In genomic region chr5:115302190-115302589, GRCm38 (mm10) we compare ENCODE assay signal across 8 mouse cellular contexts. TPM values are rescaled to one million over a fixed set of nuclear protein-coding genes. Genes with fewer than 3 reads are reported as not detected.
DNase-seq lines count a peak whose midpoint lies in the region; ATAC-seq and TF ChIP-seq lines count a peak whose summit lies in the region.
"Not testable (repeated sequence)": the region's sequence is repeated elsewhere in the genome, so short reads cannot be mapped to it uniquely, and the experiment has no call there.

No protein-coding gene starts in this region.

- peak overlapping the region; percentile 78 for H3K4me2 ChIP-seq in embryonic facial prominence, embryonic 13.5 days
- peak overlapping the region; percentile 65 for H3K4me2 ChIP-seq in hindbrain, embryonic 12.5 days (replicated peaks)
- H3K4me2 ChIP-seq in limb, embryonic 12.5 days, result peak overlapping the region; percentile 65
- H3K4me2 ChIP-seq in liver, embryonic 16.5 days (ENCODE audit: low read depth, low read length), result peak overlapping the region; percentile 83
- H3K4me2 ChIP-seq in midbrain, embryonic 14.5 days (ENCODE audit: low read length), result peak overlapping the region; percentile 87
- H3K4me2 ChIP-seq in neural tube, embryonic 14.5 days (ENCODE audit: low read depth, low read length), result peak overlapping the region; percentile 75; the same call in 1 of the 2 replicates

- peak; percentile 85 for DNase-seq in heart, adult 11 months
- not testable (repeated sequence) for DNase-seq in midbrain, embryonic 14.5 days

- TF ChIP-seq CTCF in ES-Bruce4 (IDR thresholded peaks at IDR 0.05; ENCODE audit: low read depth, low read length), result not testable (repeated sequence)

- not testable (repeated sequence) for H3K9me3 ChIP-seq in ES-Bruce4 (replicated peaks; ENCODE audit: control insufficient read depth, insufficient read depth, low read length, poor library complexity, severe bottlenecking); embryonic facial prominence, embryonic 13.5 days; hindbrain, embryonic 12.5 days (replicated peaks); limb, embryonic 12.5 days; liver, embryonic 16.5 days (replicated peaks; ENCODE audit: control insufficient read depth, low read length); midbrain, embryonic 14.5 days (ENCODE audit: control insufficient read depth, low read length); neural tube, embryonic 14.5 days (ENCODE audit: control insufficient read depth, low read length)

- not testable (repeated sequence) for H3K27me3 ChIP-seq in ES-Bruce4 (ENCODE audit: control insufficient read depth, insufficient read depth, low read length, poor library complexity, severe bottlenecking); embryonic facial prominence, embryonic 13.5 days; hindbrain, embryonic 12.5 days; limb, embryonic 12.5 days; liver, embryonic 16.5 days (ENCODE audit: control insufficient read depth, insufficient read depth, low read depth, low read length); midbrain, embryonic 14.5 days (ENCODE audit: control insufficient read depth, insufficient read depth, low read length); neural tube, embryonic 14.5 days (ENCODE audit: control insufficient read depth, insufficient read depth, low read length)

- ATAC-seq in embryonic facial prominence, embryonic 13.5 days (ENCODE audit: insufficient number of reproducible peaks, insufficient read depth, low FRiP score, low TSS enrichment, low read depth); hindbrain, embryonic 12.5 days (ENCODE audit: low FRiP score); limb, embryonic 12.5 days (ENCODE audit: insufficient number of reproducible peaks, insufficient read depth, low FRiP score, low TSS enrichment, low read depth); liver, embryonic 16.5 days (ENCODE audit: low read depth); midbrain, embryonic 14.5 days (ENCODE audit: low FRiP score, low TSS enrichment); neural tube, embryonic 14.5 days (ENCODE audit: low read depth): not testable (repeated sequence)

- TF ChIP-seq EP300 in ES-Bruce4 (IDR thresholded peaks at IDR 0.05; ENCODE audit: insufficient read depth, low read depth, low read length), result not testable (repeated sequence)

- 82% methylated on average over 6 of the region's 7 CpGs for WGBS in embryonic facial prominence, embryonic 13.5 days
- WGBS in hindbrain, embryonic 12.5 days, result 74% methylated on average over 6 of the region's 7 CpGs
- 87% methylated on average over 7 of the region's 7 CpGs for WGBS in limb, embryonic 12.5 days
- 60% methylated on average over 7 of the region's 7 CpGs for WGBS in liver, embryonic 16.5 days (ENCODE audit: insufficient replicate concordance)
- WGBS in midbrain, embryonic 14.5 days, result 79% methylated on average over 4 of the region's 7 CpGs
- 75% methylated on average over 3 of the region's 7 CpGs for WGBS in neural tube, embryonic 14.5 days

- not testable (repeated sequence) for TF ChIP-seq POLR2A in ES-Bruce4 (IDR thresholded peaks at IDR 0.05; ENCODE audit: insufficient read depth, low read length)

- not testable (repeated sequence) for H3K27ac ChIP-seq in ES-Bruce4 (ENCODE audit: insufficient read depth, low read length); embryonic facial prominence, embryonic 13.5 days; hindbrain, embryonic 12.5 days; limb, embryonic 12.5 days; midbrain, embryonic 14.5 days (replicated peaks; ENCODE audit: low read depth, low read length); neural tube, embryonic 14.5 days (ENCODE audit: low read depth, low read length)
- H3K27ac ChIP-seq in liver, embryonic 16.5 days (ENCODE audit: low read length), result peak overlapping the region; percentile 71; the same call in 1 of the 2 replicates

- peaks cover 19% of the 10 kb centered on the region for H3K36me3 ChIP-seq in ES-Bruce4 (ENCODE audit: control insufficient read depth, insufficient read depth, low read length, poor library complexity, severe bottlenecking)
- H3K36me3 ChIP-seq in embryonic facial prominence, embryonic 13.5 days, result peaks cover 20% of the 10 kb centered on the region
- peaks cover 19% of the 10 kb centered on the region for H3K36me3 ChIP-seq in hindbrain, embryonic 12.5 days
- H3K36me3 ChIP-seq in limb, embryonic 12.5 days, result peaks cover 24% of the 10 kb centered on the region
- H3K36me3 ChIP-seq in liver, embryonic 16.5 days (ENCODE audit: control insufficient read depth, insufficient read depth), result peaks cover 17% of the 10 kb centered on the region
- peaks cover 20% of the 10 kb centered on the region for H3K36me3 ChIP-seq in midbrain, embryonic 14.5 days (ENCODE audit: control insufficient read depth, insufficient read depth, low read length)
- H3K36me3 ChIP-seq in neural tube, embryonic 14.5 days (ENCODE audit: control insufficient read depth, insufficient read depth, low read length), result peaks cover 11% of the 10 kb centered on the region

- H3K4me1 ChIP-seq in ES-Bruce4 (ENCODE audit: control insufficient read depth, insufficient read depth, low read length), result not testable (repeated sequence)
- H3K4me1 ChIP-seq in embryonic facial prominence, embryonic 13.5 days, result peaks cover 31% of the 10 kb centered on the region
- H3K4me1 ChIP-seq in hindbrain, embryonic 12.5 days, result peaks cover 25% of the 10 kb centered on the region
- peaks cover 29% of the 10 kb centered on the region for H3K4me1 ChIP-seq in limb, embryonic 12.5 days (replicated peaks)
- H3K4me1 ChIP-seq in liver, embryonic 16.5 days (ENCODE audit: control insufficient read depth, low read depth, low read length), result peaks cover 28% of the 10 kb centered on the region
- H3K4me1 ChIP-seq in midbrain, embryonic 14.5 days (ENCODE audit: control insufficient read depth, insufficient read depth, low read length), result peaks cover 19% of the 10 kb centered on the region
- peaks cover 18% of the 10 kb centered on the region for H3K4me1 ChIP-seq in neural tube, embryonic 14.5 days (ENCODE audit: control insufficient read depth, insufficient read depth, low read length)

- H3K4me3 ChIP-seq in ES-Bruce4 (ENCODE audit: low read depth, low read length); hindbrain, embryonic 12.5 days; limb, embryonic 12.5 days (replicated peaks); midbrain, embryonic 14.5 days (replicated peaks; ENCODE audit: low read depth, low read length); neural tube, embryonic 14.5 days (ENCODE audit: low read depth, low read length): not testable (repeated sequence)
- H3K4me3 ChIP-seq in embryonic facial prominence, embryonic 13.5 days, result peak overlapping the region; percentile 90; the same call in 1 of the 2 replicates
- H3K4me3 ChIP-seq in liver, embryonic 16.5 days (ENCODE audit: low read depth, low read length), result peak overlapping the region; percentile 89; the same call in 1 of the 2 replicates

- peak overlapping the region; percentile 45; the same call in 1 of the 2 replicates for H3K9ac ChIP-seq in ES-Bruce4 (ENCODE audit: low read depth, poor library complexity, severe bottlenecking)
- H3K9ac ChIP-seq in embryonic facial prominence, embryonic 13.5 days; hindbrain, embryonic 12.5 days; limb, embryonic 12.5 days (replicated peaks); midbrain, embryonic 14.5 days (replicated peaks; ENCODE audit: low read length); neural tube, embryonic 14.5 days (replicated peaks; ENCODE audit: low read depth, low read length): not testable (repeated sequence)
- peak overlapping the region; percentile 64 for H3K9ac ChIP-seq in liver, embryonic 16.5 days (ENCODE audit: low read depth, low read length)

RNA-seq across cellular contexts. Expression of gene Dynll1, which starts 1.4 kb away (rescaled TPM):
- polyA plus RNA-seq in ES-Bruce4 (2011; ENCODE audit: insufficient read depth, insufficient read length, low read depth, missing spikeins), result 556 and 609 TPM in 2 replicates
- polyA plus RNA-seq in embryonic facial prominence, embryonic 13.5 days (2015; fragmentation: Nextera tagmentation; extraction: Ambion mirVana), result 1,732 and 1,829 TPM in 2 replicates
- polyA plus RNA-seq in hindbrain, embryonic 12.5 days (2016; fragmentation: Nextera tagmentation; extraction: Ambion mirVana), result 1,295 and 1,383 TPM in 2 replicates
- polyA plus RNA-seq in limb, embryonic 12.5 days (2016; fragmentation: Nextera tagmentation; extraction: Ambion mirVana), result 1,818 and 1,898 TPM in 2 replicates
- 470 and 491 TPM in 2 replicates for polyA plus RNA-seq in liver, embryonic 16.5 days (2015; fragmentation: Nextera tagmentation; extraction: Ambion mirVana)
- polyA plus RNA-seq in midbrain, embryonic 14.5 days (2014; fragmentation: Nextera tagmentation; extraction: Ambion mirVana), result 1,201 and 1,312 TPM in 2 replicates
- polyA plus RNA-seq in neural tube, embryonic 14.5 days (2014; fragmentation: Nextera tagmentation; extraction: Ambion mirVana), result 1,143 and 1,163 TPM in 2 replicates

RNA-seq across cellular contexts. Expression of gene Coq5, which starts 22.7 kb away (rescaled TPM):
- polyA plus RNA-seq in ES-Bruce4 (2011; ENCODE audit: insufficient read depth, insufficient read length, low read depth, missing spikeins), result 28.3 and 35.9 TPM in 2 replicates
- polyA plus RNA-seq in embryonic facial prominence, embryonic 13.5 days (2015; fragmentation: Nextera tagmentation; extraction: Ambion mirVana), result 42.5 and 43.2 TPM in 2 replicates
- polyA plus RNA-seq in hindbrain, embryonic 12.5 days (2016; fragmentation: Nextera tagmentation; extraction: Ambion mirVana), result 48.1 and 51.3 TPM in 2 replicates
- 39.0 and 44.0 TPM in 2 replicates for polyA plus RNA-seq in limb, embryonic 12.5 days (2016; fragmentation: Nextera tagmentation; extraction: Ambion mirVana)
- 25.2 and 26.7 TPM in 2 replicates for polyA plus RNA-seq in liver, embryonic 16.5 days (2015; fragmentation: Nextera tagmentation; extraction: Ambion mirVana)
- polyA plus RNA-seq in midbrain, embryonic 14.5 days (2014; fragmentation: Nextera tagmentation; extraction: Ambion mirVana), result 49.6 and 50.0 TPM in 2 replicates
- 58.5 and 61.8 TPM in 2 replicates for polyA plus RNA-seq in neural tube, embryonic 14.5 days (2014; fragmentation: Nextera tagmentation; extraction: Ambion mirVana)

RNA-seq across cellular contexts. Expression of gene Srsf9, which starts 24.8 kb away (rescaled TPM):
- polyA plus RNA-seq in ES-Bruce4 (2011; ENCODE audit: insufficient read depth, insufficient read length, low read depth, missing spikeins), result 107 and 111 TPM in 2 replicates
- polyA plus RNA-seq in embryonic facial prominence, embryonic 13.5 days (2015; fragmentation: Nextera tagmentation; extraction: Ambion mirVana), result 343 and 378 TPM in 2 replicates
- polyA plus RNA-seq in hindbrain, embryonic 12.5 days (2016; fragmentation: Nextera tagmentation; extraction: Ambion mirVana), result 306 and 309 TPM in 2 replicates
- 444 and 480 TPM in 2 replicates for polyA plus RNA-seq in limb, embryonic 12.5 days (2016; fragmentation: Nextera tagmentation; extraction: Ambion mirVana)
- 59.2 and 64.0 TPM in 2 replicates for polyA plus RNA-seq in liver, embryonic 16.5 days (2015; fragmentation: Nextera tagmentation; extraction: Ambion mirVana)
- polyA plus RNA-seq in midbrain, embryonic 14.5 days (2014; fragmentation: Nextera tagmentation; extraction: Ambion mirVana), result 132 and 150 TPM in 2 replicates
- polyA plus RNA-seq in neural tube, embryonic 14.5 days (2014; fragmentation: Nextera tagmentation; extraction: Ambion mirVana), result 123 and 140 TPM in 2 replicates

RNA-seq across cellular contexts. Expression of gene Rnf10, which starts 29.5 kb away (rescaled TPM):
- polyA plus RNA-seq in ES-Bruce4 (2011; ENCODE audit: insufficient read depth, insufficient read length, low read depth, missing spikeins), result 180 and 185 TPM in 2 replicates
- 129 and 136 TPM in 2 replicates for polyA plus RNA-seq in embryonic facial prominence, embryonic 13.5 days (2015; fragmentation: Nextera tagmentation; extraction: Ambion mirVana)
- polyA plus RNA-seq in hindbrain, embryonic 12.5 days (2016; fragmentation: Nextera tagmentation; extraction: Ambion mirVana), result 197 and 202 TPM in 2 replicates
- 174 and 184 TPM in 2 replicates for polyA plus RNA-seq in limb, embryonic 12.5 days (2016; fragmentation: Nextera tagmentation; extraction: Ambion mirVana)
- 111 and 137 TPM in 2 replicates for polyA plus RNA-seq in liver, embryonic 16.5 days (2015; fragmentation: Nextera tagmentation; extraction: Ambion mirVana)
- polyA plus RNA-seq in midbrain, embryonic 14.5 days (2014; fragmentation: Nextera tagmentation; extraction: Ambion mirVana), result 96.5 and 122 TPM in 2 replicates
- polyA plus RNA-seq in neural tube, embryonic 14.5 days (2014; fragmentation: Nextera tagmentation; extraction: Ambion mirVana), result 94.0 and 116 TPM in 2 replicates

RNA-seq across cellular contexts. Expression of gene Gatc, which starts 38.8 kb away (rescaled TPM):
- polyA plus RNA-seq in ES-Bruce4 (2011; ENCODE audit: insufficient read depth, insufficient read length, low read depth, missing spikeins), result 12.9 and 17.3 TPM in 2 replicates
- polyA plus RNA-seq in embryonic facial prominence, embryonic 13.5 days (2015; fragmentation: Nextera tagmentation; extraction: Ambion mirVana), result 31.1 and 32.1 TPM in 2 replicates
- polyA plus RNA-seq in hindbrain, embryonic 12.5 days (2016; fragmentation: Nextera tagmentation; extraction: Ambion mirVana), result 31.6 and 38.6 TPM in 2 replicates
- polyA plus RNA-seq in limb, embryonic 12.5 days (2016; fragmentation: Nextera tagmentation; extraction: Ambion mirVana), result 27.3 and 30.6 TPM in 2 replicates
- polyA plus RNA-seq in liver, embryonic 16.5 days (2015; fragmentation: Nextera tagmentation; extraction: Ambion mirVana), result 10.1 and 13.4 TPM in 2 replicates
- polyA plus RNA-seq in midbrain, embryonic 14.5 days (2014; fragmentation: Nextera tagmentation; extraction: Ambion mirVana), result 38.2 and 43.4 TPM in 2 replicates
- 45.4 and 53.5 TPM in 2 replicates for polyA plus RNA-seq in neural tube, embryonic 14.5 days (2014; fragmentation: Nextera tagmentation; extraction: Ambion mirVana)
